Mouse (Mus musculus): Measurements from ENCODE around the gene Eml4.
A peak's percentile ranks its signal among the peaks of the same experiment; 100 is the strongest.

Eml4 gene

DNA sequence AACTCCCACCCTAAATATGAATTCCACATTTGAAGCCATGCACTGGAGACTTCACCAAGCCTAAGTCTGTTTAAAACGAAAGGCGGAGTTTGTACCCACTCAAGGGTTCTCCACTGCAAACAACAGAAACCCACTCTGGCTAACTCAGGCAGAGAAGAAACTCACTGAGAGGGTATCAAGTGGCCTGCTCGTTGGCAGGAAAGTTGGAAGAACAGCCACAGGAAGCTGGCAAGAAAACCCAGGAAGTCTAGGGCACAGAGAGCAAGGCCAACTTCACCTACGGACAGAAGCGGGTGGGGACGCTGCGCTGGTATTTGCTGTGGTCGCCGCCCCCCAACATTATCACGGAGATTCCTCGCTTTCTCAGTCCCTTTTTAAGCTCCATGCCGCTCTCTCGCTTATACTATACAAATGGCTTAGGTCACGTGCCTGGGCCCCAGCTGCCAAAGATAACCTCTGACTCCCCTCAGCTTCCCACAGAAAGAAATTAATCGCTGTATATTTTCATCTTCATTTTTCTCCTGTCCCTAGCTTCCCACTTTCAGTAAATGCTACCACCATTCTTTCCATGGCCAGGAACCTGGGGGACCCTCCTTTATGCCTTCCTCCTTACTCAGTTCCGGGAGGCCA is 9.7 kb upstream of the Eml4 start:
- no peak for DNase-seq (ENCODE audit: low read depth, low spot score)

DNA sequence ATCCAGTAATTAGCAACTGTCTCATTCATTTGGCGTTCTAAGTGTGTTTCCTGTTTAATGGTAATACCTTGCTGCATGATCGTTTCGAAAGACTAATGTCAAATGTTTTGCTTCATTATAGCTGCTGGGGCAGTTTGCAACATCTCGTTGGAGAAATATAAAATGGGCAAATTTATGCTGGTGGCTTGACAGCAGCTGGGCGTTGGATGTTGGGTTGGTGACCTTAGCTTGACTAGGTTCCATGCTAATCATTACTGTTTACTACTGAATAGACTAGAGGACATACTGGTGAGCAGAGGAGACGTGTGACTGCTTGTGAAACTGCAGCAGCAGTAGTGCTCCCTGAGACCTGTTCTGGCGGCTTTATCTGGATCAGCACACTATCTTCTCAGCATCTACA is 6.5 kb upstream of the Eml4 start:
- DNase-seq (ENCODE audit: low read depth, low spot score) = no peak

- DNase-seq (ENCODE audit: low read depth, low spot score) = no peak
Observed at GRCm38 (mm10) chr17:83348056-83348822, 2.5 kb upstream of the Eml4 start.

DNA sequence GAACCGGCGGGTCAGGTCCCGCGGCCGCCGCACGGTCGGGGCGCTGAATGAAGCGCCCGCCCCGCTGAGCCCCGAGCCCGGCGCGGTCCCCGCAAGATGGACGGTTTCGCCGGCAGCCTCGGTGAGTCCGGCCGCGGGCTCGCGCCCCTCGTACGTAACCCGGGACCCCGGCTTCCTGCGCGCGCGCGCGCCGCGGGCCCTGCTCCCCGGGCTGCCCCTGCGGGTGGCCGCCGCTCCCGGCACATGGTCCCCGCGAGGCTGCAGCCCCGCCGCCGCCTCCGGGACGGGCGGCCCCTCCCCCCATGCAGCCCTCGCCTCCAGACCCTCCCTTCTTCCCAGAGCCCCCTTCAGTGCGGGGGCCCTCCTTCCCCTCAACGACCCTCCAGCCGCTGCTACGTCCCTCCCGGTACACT is 394 bp downstream of the Eml4 start:
- DNase-seq (ENCODE audit: low read depth, low spot score) = no peak

- peak; percentile 40 for DNase-seq (ENCODE audit: low read depth, low spot score)
Observed at GRCm38 (mm10) chr17:83351601-83352413, 1.1 kb downstream of the Eml4 start.

DNA sequence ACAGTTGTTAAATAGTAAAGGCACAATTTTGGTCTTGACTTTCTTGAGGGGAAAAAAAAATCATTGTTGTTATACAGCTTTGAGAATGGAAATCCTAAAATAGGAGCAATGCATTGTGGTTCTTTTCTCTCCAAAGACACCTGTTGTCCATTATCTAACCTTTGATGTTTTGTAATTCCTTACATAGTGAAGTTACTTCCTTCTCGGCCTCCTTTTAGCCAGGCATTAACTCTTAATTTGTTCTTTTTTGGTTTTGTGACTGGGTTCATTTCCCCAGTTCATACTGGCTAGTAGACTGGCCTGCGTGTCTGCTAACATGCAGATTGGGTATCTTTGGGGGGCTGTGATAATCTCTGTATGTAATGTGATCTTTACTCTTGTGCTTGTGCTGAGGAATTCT is 1.7 kb downstream of the Eml4 start:
- no peak for DNase-seq (ENCODE audit: low read depth, low spot score)

GRCm38 (mm10) chr17:83353011-83353410 is 2.3 kb downstream of the Eml4 start:
- DNase-seq (ENCODE audit: low read depth, low spot score) = peak; percentile 49

- DNase-seq (ENCODE audit: low read depth, low spot score) = no peak
Observed at GRCm38 (mm10) chr17:83353460-83353859, 2.7 kb downstream of the Eml4 start.

DNA sequence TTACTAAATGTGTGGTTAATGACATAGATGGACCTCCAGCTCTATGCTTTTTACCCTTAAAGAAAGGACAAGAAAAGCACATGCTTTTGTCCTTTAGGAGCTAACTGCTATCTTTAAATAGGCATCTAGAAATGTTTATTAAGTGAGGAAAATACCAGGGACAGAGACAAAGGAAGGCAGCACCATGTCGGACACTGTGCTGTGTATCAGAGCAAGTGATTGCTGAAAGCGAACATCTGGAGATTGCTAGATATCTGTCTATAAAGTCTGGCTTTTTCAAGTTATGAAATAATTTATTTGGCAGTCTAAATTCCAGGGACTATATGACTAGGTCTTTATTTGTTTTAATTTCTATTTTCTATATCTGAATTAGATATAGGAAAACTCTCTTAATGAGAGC is 4.8 kb downstream of the Eml4 start:
- no peak for DNase-seq (ENCODE audit: low read depth, low spot score)

GRCm38 (mm10) chr17:83359934-83360333 is 9.2 kb downstream of the Eml4 start:
- DNase-seq (ENCODE audit: low read depth, low spot score) = no peak

DNA sequence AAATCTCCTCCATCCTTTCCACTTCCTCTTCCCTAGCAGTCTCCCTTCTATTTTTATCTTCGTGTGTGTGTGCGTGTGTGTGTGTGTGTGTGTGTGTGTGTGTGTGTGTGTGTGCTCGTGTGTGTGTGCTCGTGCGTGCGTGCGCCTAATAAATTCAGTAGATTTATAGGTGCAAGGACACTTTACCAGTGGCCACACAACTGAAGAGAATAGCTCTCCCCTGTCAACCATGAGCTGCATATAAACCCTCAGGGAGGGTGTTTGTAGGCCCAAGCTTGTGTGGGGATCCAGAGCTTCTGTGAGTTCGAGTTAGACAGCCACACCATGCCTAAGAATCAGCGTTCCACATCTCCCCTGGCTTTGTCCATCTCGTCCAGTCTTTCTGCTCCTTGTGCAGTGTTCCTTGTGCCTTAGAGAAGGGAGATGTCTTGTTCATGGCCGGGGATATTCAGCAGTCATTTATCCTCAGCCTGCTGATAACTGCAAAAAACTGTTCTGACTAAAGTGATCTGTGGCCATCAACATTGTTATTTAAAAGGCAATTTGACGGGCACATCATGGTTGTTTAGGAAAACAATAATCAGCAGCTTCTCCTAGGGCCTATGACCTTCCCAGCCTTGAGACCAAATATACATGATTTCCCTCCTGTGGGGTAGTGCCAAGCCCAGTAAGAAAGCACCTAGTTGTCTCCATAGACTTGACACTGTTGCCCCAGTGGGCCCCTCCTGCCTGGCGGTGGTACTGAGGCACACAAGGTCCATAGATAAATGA is 10.2 kb downstream of the Eml4 start:
- DNase-seq (ENCODE audit: low read depth, low spot score) = no peak

DNA sequence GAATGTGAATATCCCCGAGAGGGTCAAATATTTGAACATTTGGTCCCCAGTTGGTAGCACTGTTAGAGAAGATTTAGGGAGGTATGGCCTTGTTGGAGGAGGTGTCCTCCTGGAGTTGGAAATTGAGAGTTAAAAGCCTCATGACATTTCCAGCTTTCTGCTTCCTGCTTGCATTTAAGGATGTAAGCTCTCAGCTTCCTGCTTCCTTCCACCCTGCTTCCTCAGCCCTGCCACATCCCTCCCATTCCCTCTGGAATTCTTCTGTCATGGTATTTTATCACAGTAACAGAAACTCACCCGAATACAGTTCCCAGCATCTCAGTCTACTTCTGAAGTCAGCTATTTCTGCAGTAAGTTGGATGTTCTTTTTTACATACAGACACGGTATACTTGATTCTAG is 12.3 kb downstream of the Eml4 start:
- no peak for DNase-seq (ENCODE audit: low read depth, low spot score)

DNA sequence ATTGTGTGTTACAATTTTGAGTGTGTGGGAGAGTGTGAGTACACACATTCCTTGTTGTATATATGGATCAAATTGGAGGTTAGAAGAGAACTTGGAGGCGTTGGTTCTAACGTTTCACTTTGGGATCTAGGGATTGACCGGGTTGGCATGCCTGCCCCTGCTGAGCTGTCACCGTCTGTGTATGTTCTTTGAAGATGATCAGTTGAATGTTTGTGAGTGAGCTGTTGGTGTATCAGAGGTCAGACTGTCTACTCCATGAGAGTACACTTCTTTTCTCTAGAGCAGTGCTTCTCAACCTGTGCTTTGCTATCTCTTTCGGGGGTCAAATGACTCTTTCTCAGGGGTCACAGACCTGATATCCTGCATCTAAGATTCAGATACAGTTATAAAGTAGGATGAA is 13.6 kb downstream of the Eml4 start:
- DNase-seq (ENCODE audit: low read depth, low spot score) = no peak

GRCm38 (mm10) chr17:83365130-83365529 is 14.4 kb downstream of the Eml4 start:
- peak; percentile 50 for DNase-seq (ENCODE audit: low read depth, low spot score)

- no peak for DNase-seq (ENCODE audit: low read depth, low spot score)
Observed at GRCm38 (mm10) chr17:83365614-83366355, 15.1 kb downstream of the Eml4 start.

GRCm38 (mm10) chr17:83367387-83367786 is 16.7 kb downstream of the Eml4 start:
- DNase-seq (ENCODE audit: low read depth, low spot score) = peak; percentile 42

GRCm38 (mm10) chr17:83374123-83374522 is 23.4 kb downstream of the Eml4 start:
- no peak for DNase-seq (ENCODE audit: low read depth, low spot score)

DNA sequence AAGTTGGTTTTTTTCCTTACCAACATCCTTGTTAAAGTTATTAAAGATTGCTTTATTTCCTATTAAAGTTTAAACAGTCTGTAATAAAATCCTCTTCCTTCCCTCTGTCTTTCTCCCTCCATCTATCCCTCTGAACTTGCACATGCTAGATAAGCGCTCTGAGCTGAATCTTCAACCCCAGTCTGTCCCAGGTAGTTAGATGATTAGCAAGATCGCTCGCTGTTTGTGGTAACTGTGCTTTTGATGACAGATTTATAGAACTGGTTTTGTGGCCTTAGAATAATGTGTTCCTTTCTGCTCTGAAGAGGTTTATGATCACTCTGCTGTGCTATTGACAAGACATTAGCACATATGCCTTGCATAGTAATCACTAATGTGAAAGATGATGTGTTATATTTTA is 25.1 kb downstream of the Eml4 start:
- DNase-seq (ENCODE audit: low read depth, low spot score) = no peak

DNA sequence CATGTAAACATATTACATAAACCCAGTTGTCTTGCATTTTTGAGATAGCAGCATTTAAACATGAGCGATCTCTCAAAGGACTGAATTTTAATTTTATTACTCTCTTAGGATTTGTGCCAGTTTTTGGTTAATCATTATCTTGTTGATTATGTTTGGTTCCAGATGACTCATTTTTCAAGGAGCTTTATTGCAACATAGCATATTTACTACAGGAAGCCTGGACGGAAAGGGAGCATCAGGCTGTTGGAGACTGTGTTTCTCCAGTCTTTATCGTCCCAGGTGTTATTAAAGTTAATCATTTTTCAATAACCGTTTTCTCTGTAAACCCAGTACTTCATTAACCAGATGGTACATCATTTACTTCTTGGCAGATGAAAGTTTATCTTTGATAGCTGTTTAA is 26.1 kb downstream of the Eml4 start:
- no peak for DNase-seq (ENCODE audit: low read depth, low spot score)

GRCm38 (mm10) chr17:83377755-83378443 is 27.2 kb downstream of the Eml4 start:
- DNase-seq (ENCODE audit: low read depth, low spot score) = no peak

GRCm38 (mm10) chr17:83378444-83378762 is 27.7 kb downstream of the Eml4 start:
- DNase-seq (ENCODE audit: low read depth, low spot score) = no peak

Data from CD4-positive, CD25-positive, alpha-beta regulatory T cell, adult 2 months (primary cell).